In genomic region chr2:32665853-32666252, GRCm38 (mm10) we compare ENCODE assay signal across 21 mouse cellular contexts. TPM values are rescaled to one million over a fixed set of nuclear protein-coding genes. Genes with fewer than 3 reads are reported as not detected.
DNase-seq lines count a peak whose midpoint lies in the region; ATAC-seq and TF ChIP-seq lines count a peak whose summit lies in the region.
"Had no signal": no experiment of that assay in that cellular context is flagged by ENCODE, and none has a peak within 500 bp of the region (broad histone marks: within the 10 kb centered on the region; RNA-seq: fewer than 3 reads in every experiment).

No protein-coding gene starts in this region.

- H3K27me3 ChIP-seq in heart, embryonic 15.5 days: no peaks in the 10 kb centered on the region
- no peaks in the 10 kb centered on the region for H3K27me3 ChIP-seq in lung, embryonic 14.5 days (ENCODE audit: insufficient read depth, low read length)
- H3K27me3 ChIP-seq in liver, embryonic 16.5 days (ENCODE audit: control insufficient read depth, insufficient read depth, low read depth, low read length): no peaks in the 10 kb centered on the region
- H3K27me3 ChIP-seq: embryonic facial prominence, embryonic 13.5 days; hindbrain, embryonic 13.5 days; intestine, embryonic 15.5 days had no signal

- intact Hi-C loops in gastrocnemius, adult 2 months (cut with DNase I): no loop called here
- intact Hi-C loops in gastrocnemius, postnatal 14 days (cut with DNase I; ENCODE audit: low total_unique reads): no loop called here
- intact Hi-C loops in heart, postnatal 36 days (cut with DNase I): loop anchor here (5.0 kb wide), 1 partner anchor 34 kb away; no protein-coding TSS in a partner anchor

- no peak for ATAC-seq in heart, embryonic 15.5 days (replicated peaks; ENCODE audit: insufficient number of reproducible peaks, insufficient read depth, low FRiP score, low read depth)
- ATAC-seq in lung, embryonic 14.5 days (ENCODE audit: insufficient read depth): no peak
- ATAC-seq in liver, embryonic 16.5 days (ENCODE audit: low read depth): 0 out of 2 replicates have a peak, but pooled peaks have one; percentile 26
- ATAC-seq: intestine, embryonic 15.5 days had no signal

- H3K4me1 ChIP-seq in heart, embryonic 15.5 days (replicated peaks): peaks cover 47% of the 10 kb centered on the region
- no peaks in the 10 kb centered on the region for H3K4me1 ChIP-seq in lung, embryonic 14.5 days (ENCODE audit: insufficient read depth)
- H3K4me1 ChIP-seq in liver, embryonic 16.5 days (ENCODE audit: control insufficient read depth, low read depth, low read length): peaks cover 10% of the 10 kb centered on the region

- 75% methylated on average over 6 of the region's 6 CpGs for WGBS in heart, embryonic 15.5 days
- 75% methylated on average over 6 of the region's 6 CpGs for WGBS in lung, embryonic 14.5 days
- 51% methylated on average over 6 of the region's 6 CpGs for WGBS in liver, embryonic 16.5 days (ENCODE audit: insufficient replicate concordance)

- H3K9me3 ChIP-seq in heart, embryonic 15.5 days (replicated peaks): no peaks in the 10 kb centered on the region
- no peaks in the 10 kb centered on the region for H3K9me3 ChIP-seq in lung, embryonic 14.5 days (ENCODE audit: low read depth, low read length)
- H3K9me3 ChIP-seq in liver, embryonic 16.5 days (replicated peaks; ENCODE audit: control insufficient read depth, low read length): no peaks in the 10 kb centered on the region
- H3K9me3 ChIP-seq: embryonic facial prominence, embryonic 13.5 days; hindbrain, embryonic 13.5 days; intestine, embryonic 15.5 days had no signal

- no peak for DNase-seq in gastrocnemius, adult 2 months
- DNase-seq in gastrocnemius, postnatal 14 days: no peak
- no peak for DNase-seq in heart, postnatal 36 days
- DNase-seq in lung, embryonic 14.5 days: no peak
- DNase-seq in lung, postnatal 10 days: no peak
- no peak for DNase-seq in adrenal gland, postnatal 14 days
- DNase-seq: adrenal gland, postnatal 10 days; cerebellum, adult 18-20 months; cerebellum, postnatal 36 days; gastrocnemius, postnatal 10 days; kidney, postnatal 25 days; layer of hippocampus, adult 9-11 months; lung, adult 18-20 months; midbrain, embryonic 14.5 days; thymus, postnatal 25 days had no signal

- peaks cover 13% of the 10 kb centered on the region; the same call in 1 of the 2 replicates for H3K36me3 ChIP-seq in heart, embryonic 15.5 days
- H3K36me3 ChIP-seq in lung, embryonic 14.5 days (ENCODE audit: insufficient read depth): peaks cover 20% of the 10 kb centered on the region
- H3K36me3 ChIP-seq in liver, embryonic 16.5 days (ENCODE audit: control insufficient read depth, insufficient read depth): no peaks in the 10 kb centered on the region
- H3K36me3 ChIP-seq: hindbrain, embryonic 13.5 days had no signal

- H3K4me3 ChIP-seq in gastrocnemius, adult 2 months: no peak overlapping the region
- no peak overlapping the region for H3K4me3 ChIP-seq in heart, embryonic 15.5 days
- H3K4me3 ChIP-seq in lung, embryonic 14.5 days (ENCODE audit: low read depth, low read length): no peak overlapping the region
- no peak overlapping the region for H3K4me3 ChIP-seq in liver, embryonic 16.5 days (ENCODE audit: low read depth, low read length)
- H3K4me3 ChIP-seq: embryonic facial prominence, embryonic 13.5 days; hindbrain, embryonic 13.5 days; intestine, embryonic 15.5 days had no signal

- H3K27ac ChIP-seq in gastrocnemius, adult 2 months: peak overlapping the region; percentile 64
- peak overlapping the region; percentile 58 for H3K27ac ChIP-seq in heart, embryonic 15.5 days
- H3K27ac ChIP-seq in lung, embryonic 14.5 days (ENCODE audit: low read depth): peak overlapping the region; percentile 15; the same call in 1 of the 2 replicates
- H3K27ac ChIP-seq in liver, embryonic 16.5 days (ENCODE audit: low read length): no peak overlapping the region
- H3K27ac ChIP-seq: embryonic facial prominence, embryonic 13.5 days; intestine, embryonic 15.5 days had no signal

- no peak overlapping the region for H3K4me2 ChIP-seq in heart, embryonic 15.5 days
- no peak overlapping the region for H3K4me2 ChIP-seq in lung, embryonic 14.5 days
- H3K4me2 ChIP-seq in liver, embryonic 16.5 days (ENCODE audit: low read depth, low read length): no peak overlapping the region
- H3K4me2 ChIP-seq: embryonic facial prominence, embryonic 13.5 days; hindbrain, embryonic 13.5 days; intestine, embryonic 15.5 days had no signal

- no peak overlapping the region for H3K9ac ChIP-seq in heart, embryonic 15.5 days
- H3K9ac ChIP-seq in lung, embryonic 14.5 days: no peak overlapping the region
- no peak overlapping the region for H3K9ac ChIP-seq in liver, embryonic 16.5 days (ENCODE audit: low read depth, low read length)
- H3K9ac ChIP-seq: embryonic facial prominence, embryonic 13.5 days; hindbrain, embryonic 13.5 days; intestine, embryonic 15.5 days had no signal

- TF ChIP-seq CTCF in gastrocnemius, adult 2 months (IDR thresholded peaks at IDR 0.05): no peak
- no peak for TF ChIP-seq CTCF in lung, embryonic 14.5 days (IDR thresholded peaks at IDR 0.05; ENCODE audit: low read depth)

RNA-seq across cellular contexts. Expression of gene Eng, which starts 19.5 kb away (rescaled TPM):
- total RNA-seq in gastrocnemius, adult 2 months (2021): 10 to 100 TPM; 26.5 to 38.8 TPM
- total RNA-seq in gastrocnemius, postnatal 14 days (2021): 10 to 100 TPM; 46.8 to 49.3 TPM
- polyA plus RNA-seq in heart, embryonic 15.5 days (2015; fragmentation: Nextera tagmentation; extraction: Ambion mirVana): 144 and 163 TPM in 2 replicates
- 100 to 1,000 TPM; 123 to 136 TPM for total RNA-seq in heart, postnatal 36 days (2021)
- polyA plus RNA-seq in lung, embryonic 14.5 days (2014; fragmentation: Nextera tagmentation; extraction: Ambion mirVana): 91.1 and 98.5 TPM in 2 replicates
- 25.9 and 29.3 TPM in 2 replicates for polyA plus RNA-seq in liver, embryonic 16.5 days (2015; fragmentation: Nextera tagmentation; extraction: Ambion mirVana)
- 105 and 106 TPM in 2 replicates for total RNA-seq in adrenal gland, postnatal 14 days (2021)
- total RNA-seq: neutrophil, adult 5-6 weeks had no signal

RNA-seq across cellular contexts. Expression of gene Fpgs, which starts 38.1 kb away (rescaled TPM):
- total RNA-seq in gastrocnemius, adult 2 months (2021): 1 to 10 TPM; 5.9 to 6.9 TPM
- 10 to 100 TPM in 1 of 2 experiments, 1 to 10 TPM in 1; 6.7 to 11.1 TPM for total RNA-seq in gastrocnemius, postnatal 14 days (2021)
- polyA plus RNA-seq in heart, embryonic 15.5 days (2015; fragmentation: Nextera tagmentation; extraction: Ambion mirVana): 13.8 and 19.7 TPM in 2 replicates
- total RNA-seq in heart, postnatal 36 days (2021): 1 to 10 TPM; 5.0 to 6.6 TPM
- 28.4 and 32.7 TPM in 2 replicates for polyA plus RNA-seq in lung, embryonic 14.5 days (2014; fragmentation: Nextera tagmentation; extraction: Ambion mirVana)
- 49.7 and 56.2 TPM in 2 replicates for polyA plus RNA-seq in liver, embryonic 16.5 days (2015; fragmentation: Nextera tagmentation; extraction: Ambion mirVana)
- 16.2 and 35.8 TPM in 2 replicates for total RNA-seq in adrenal gland, postnatal 14 days (2021)

RNA-seq across cellular contexts. Expression of gene Ak1, which starts 44.3 kb away (rescaled TPM):
- total RNA-seq in gastrocnemius, adult 2 months (2021): 1,000 to 10,000 TPM; 1,555 to 1,869 TPM
- 1,000 to 10,000 TPM; 1,800 to 1,917 TPM for total RNA-seq in gastrocnemius, postnatal 14 days (2021)
- 360 and 390 TPM in 2 replicates for polyA plus RNA-seq in heart, embryonic 15.5 days (2015; fragmentation: Nextera tagmentation; extraction: Ambion mirVana)
- total RNA-seq in heart, postnatal 36 days (2021): 100 to 1,000 TPM; 631 to 727 TPM
- polyA plus RNA-seq in lung, embryonic 14.5 days (2014; fragmentation: Nextera tagmentation; extraction: Ambion mirVana): 34.3 and 35.8 TPM in 2 replicates
- 3.4 and 7.9 TPM in 2 replicates for polyA plus RNA-seq in liver, embryonic 16.5 days (2015; fragmentation: Nextera tagmentation; extraction: Ambion mirVana)
- total RNA-seq in adrenal gland, postnatal 14 days (2021): 53.2 and 61.4 TPM in 2 replicates
- total RNA-seq: neutrophil, adult 5-6 weeks had no signal

RNA-seq across cellular contexts. Expression of gene Cdk9, which starts 47.0 kb away (rescaled TPM):
- 10 to 100 TPM; 20.2 to 22.0 TPM for total RNA-seq in gastrocnemius, adult 2 months (2021)
- total RNA-seq in gastrocnemius, postnatal 14 days (2021): 10 to 100 TPM; 21.3 to 23.9 TPM
- polyA plus RNA-seq in heart, embryonic 15.5 days (2015; fragmentation: Nextera tagmentation; extraction: Ambion mirVana): 45.5 and 66.6 TPM in 2 replicates
- 10 to 100 TPM; 24.6 to 26.6 TPM for total RNA-seq in heart, postnatal 36 days (2021)
- 81.7 and 84.3 TPM in 2 replicates for polyA plus RNA-seq in lung, embryonic 14.5 days (2014; fragmentation: Nextera tagmentation; extraction: Ambion mirVana)
- polyA plus RNA-seq in liver, embryonic 16.5 days (2015; fragmentation: Nextera tagmentation; extraction: Ambion mirVana): 40.2 and 43.8 TPM in 2 replicates
- total RNA-seq in adrenal gland, postnatal 14 days (2021): 67.4 and 79.7 TPM in 2 replicates

RNA-seq across cellular contexts. Expression of gene Sh2d3c, which starts 55.0 kb away (rescaled TPM):
- total RNA-seq in gastrocnemius, adult 2 months (2021): 10 to 100 TPM in 1 of 2 experiments, 1 to 10 TPM in 1; 4.4 to 12.0 TPM
- total RNA-seq in gastrocnemius, postnatal 14 days (2021): 10 to 100 TPM; 10.2 to 16.1 TPM
- 25.7 and 33.4 TPM in 2 replicates for polyA plus RNA-seq in heart, embryonic 15.5 days (2015; fragmentation: Nextera tagmentation; extraction: Ambion mirVana)
- 10 to 100 TPM; 26.8 to 28.1 TPM for total RNA-seq in heart, postnatal 36 days (2021)
- 37.6 and 38.8 TPM in 2 replicates for polyA plus RNA-seq in lung, embryonic 14.5 days (2014; fragmentation: Nextera tagmentation; extraction: Ambion mirVana)
- 7.1 and 8.6 TPM in 2 replicates for polyA plus RNA-seq in liver, embryonic 16.5 days (2015; fragmentation: Nextera tagmentation; extraction: Ambion mirVana)
- total RNA-seq in adrenal gland, postnatal 14 days (2021): 29.8 and 39.3 TPM in 2 replicates

Comparison
In these comparisons a context has a peak if more than half of its experiments do, and no peak if none do; other contexts are left out.
1. RNA of gene Ak1, which starts 44.3 kb away (total RNA-seq): 1,800 to 1,917 TPM in gastrocnemius, postnatal 14 days, 1,555 to 1,869 TPM in gastrocnemius, adult 2 months and 631 to 727 TPM in heart, postnatal 36 days; 53.2 to 61.4 TPM in adrenal gland, postnatal 14 days; every median in the first group is over 10 times any median in the second.